Mouse (Mus musculus): ENCODE measurements around the gene Cpne1. TPM values are rescaled to one million over a fixed set of nuclear protein-coding genes. Genes with fewer than 3 reads are reported as not detected.

The Cpne1 gene
- polyA plus RNA-seq, 1 experiment = 51.2 TPM

DNA sequence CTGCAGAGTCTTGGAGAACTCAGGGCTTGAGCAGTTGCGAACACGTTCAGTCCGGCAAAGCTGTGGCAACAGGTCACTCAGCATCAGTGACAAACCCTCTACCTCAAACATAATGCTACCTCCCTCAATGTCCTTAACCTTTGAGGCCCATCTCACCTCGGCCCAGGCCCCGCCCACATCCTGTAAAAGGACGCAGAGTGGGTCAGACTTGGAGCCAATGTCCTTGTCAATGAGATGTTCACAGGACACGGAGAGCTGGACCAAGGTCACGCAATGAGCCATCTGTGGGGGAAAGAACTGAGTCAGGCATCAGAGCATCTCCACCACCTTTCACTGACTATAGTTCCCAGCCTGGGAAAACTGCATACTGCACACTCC, 32.6 kb downstream of the Cpne1 start:
- H3K27ac ChIP-seq (ENCODE audit: insufficient read depth, low read depth, low read length) = no peak overlapping the region
- no peaks in the 10 kb centered on the region for H3K27me3 ChIP-seq (ENCODE audit: control insufficient read depth, insufficient read depth, low read length)
- TF ChIP-seq POLR2A (IDR thresholded peaks at IDR 0.05; ENCODE audit: low read depth, low read length) (no peak), CTCF (IDR thresholded peaks at IDR 0.05; ENCODE audit: extremely low read depth, insufficient read length, insufficient replicate concordance, low read depth, low read length) (no peak)
- H3K4me3 ChIP-seq (ENCODE audit: low read depth, low read length) = no peak overlapping the region
- peaks cover 46% of the 10 kb centered on the region for H3K36me3 ChIP-seq (ENCODE audit: control insufficient read depth, insufficient read depth, low read length)
- no peaks in the 10 kb centered on the region for H3K4me1 ChIP-seq (ENCODE audit: control insufficient read depth, insufficient read depth, insufficient read length, low read length)
- 78% methylated on average over 8 of the region's 8 CpGs for WGBS

DNA sequence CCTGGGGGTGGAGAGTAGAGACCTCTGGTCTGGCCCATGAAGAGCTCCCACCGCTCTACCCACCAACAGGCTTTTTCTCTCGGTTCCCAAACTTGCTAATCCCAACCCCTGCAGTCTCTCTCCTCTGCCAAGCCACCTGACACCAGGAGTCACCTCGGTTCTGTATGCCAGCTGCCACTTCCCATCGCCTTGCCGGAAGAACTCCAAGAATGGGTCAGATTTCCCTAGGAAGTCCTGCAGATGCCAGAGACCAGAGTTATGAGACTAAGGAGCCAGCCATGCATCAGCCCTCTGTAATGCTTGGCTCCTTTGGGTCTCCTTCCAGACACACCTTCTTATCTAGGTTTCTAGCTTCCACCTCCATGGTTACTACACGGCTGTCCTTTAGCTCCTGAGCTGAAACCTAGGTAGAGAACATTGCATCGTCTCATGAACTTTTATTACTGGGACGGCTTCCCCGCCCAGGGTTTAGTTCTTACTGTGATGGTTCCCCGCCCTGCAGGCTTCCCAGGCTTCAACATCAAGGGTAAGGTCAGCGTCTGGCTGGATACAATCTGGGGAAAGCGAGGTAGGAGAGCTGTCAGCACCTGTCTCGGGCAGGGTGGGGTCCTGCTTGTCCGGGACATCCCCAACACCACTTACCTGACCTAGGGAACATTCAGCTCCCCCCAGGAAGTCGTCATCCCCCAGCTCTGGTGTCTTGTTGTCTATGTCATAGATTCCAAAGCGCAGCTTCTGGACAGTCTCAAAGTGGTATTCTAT, 33.2 kb downstream of the Cpne1 start:
- peaks cover 51% of the 10 kb centered on the region for H3K36me3 ChIP-seq (ENCODE audit: control insufficient read depth, insufficient read depth, low read length)
- 83% methylated on average over 16 of the region's 16 CpGs for WGBS
- TF ChIP-seq POLR2A (IDR thresholded peaks at IDR 0.05; ENCODE audit: low read depth, low read length) = no peak
- no peak for TF ChIP-seq CTCF (IDR thresholded peaks at IDR 0.05; ENCODE audit: extremely low read depth, insufficient read length, insufficient replicate concordance, low read depth, low read length)
- H3K4me3 ChIP-seq (ENCODE audit: low read depth, low read length) = no peak overlapping the region
- no peaks in the 10 kb centered on the region for H3K27me3 ChIP-seq (ENCODE audit: control insufficient read depth, insufficient read depth, low read length)
- no peak overlapping the region for H3K27ac ChIP-seq (ENCODE audit: insufficient read depth, low read depth, low read length)
- no peaks in the 10 kb centered on the region for H3K4me1 ChIP-seq (ENCODE audit: control insufficient read depth, insufficient read depth, insufficient read length, low read length)

- H3K4me1 ChIP-seq (ENCODE audit: control insufficient read depth, insufficient read depth, insufficient read length, low read length) = no peaks in the 10 kb centered on the region
- 87% methylated on average over 7 of the region's 7 CpGs for WGBS
- no peak for TF ChIP-seq CTCF (IDR thresholded peaks at IDR 0.05; ENCODE audit: extremely low read depth, insufficient read length, insufficient replicate concordance, low read depth, low read length)
- H3K27ac ChIP-seq (ENCODE audit: insufficient read depth, low read depth, low read length) = no peak overlapping the region
- H3K36me3 ChIP-seq (ENCODE audit: control insufficient read depth, insufficient read depth, low read length) = peaks cover 61% of the 10 kb centered on the region
- no peak overlapping the region for H3K4me3 ChIP-seq (ENCODE audit: low read depth, low read length)
- H3K27me3 ChIP-seq (ENCODE audit: control insufficient read depth, insufficient read depth, low read length) = no peaks in the 10 kb centered on the region
Measured at GRCm38 (mm10) chr2:156077461-156077860, 34.3 kb downstream of the Cpne1 start.

DNA sequence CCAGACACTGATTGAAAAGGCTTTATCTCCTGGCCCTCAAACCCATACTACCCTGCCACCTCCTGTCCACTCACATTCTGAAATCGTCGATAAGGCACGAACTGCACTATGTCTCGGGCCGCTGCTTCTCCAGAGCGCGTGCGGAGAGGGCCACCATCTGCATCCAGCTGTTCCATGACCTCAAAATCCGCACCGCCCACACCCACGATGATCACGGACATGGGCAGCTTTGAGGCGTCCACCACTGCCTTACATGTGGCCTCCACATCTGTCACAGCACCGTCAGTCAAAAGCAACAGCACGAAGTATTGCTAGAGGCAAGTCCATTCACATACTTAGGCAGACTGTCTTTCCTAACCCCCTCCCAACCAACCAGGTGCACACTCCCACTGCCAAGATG, 38.0 kb downstream of the Cpne1 start:
- no peak for TF ChIP-seq POLR2A (IDR thresholded peaks at IDR 0.05; ENCODE audit: low read depth, low read length)
- TF ChIP-seq CTCF (IDR thresholded peaks at IDR 0.05; ENCODE audit: extremely low read depth, insufficient read length, insufficient replicate concordance, low read depth, low read length) = no peak
- Histone ChIP-seq H3K4me1 (ENCODE audit: control insufficient read depth, insufficient read depth, insufficient read length, low read length) (no peaks in the 10 kb centered on the region), H3K27me3 (ENCODE audit: control insufficient read depth, insufficient read depth, low read length) (no peaks in the 10 kb centered on the region), H3K4me3 (ENCODE audit: low read depth, low read length) (no peak overlapping the region), H3K36me3 (ENCODE audit: control insufficient read depth, insufficient read depth, low read length) (peaks cover 64% of the 10 kb centered on the region), H3K27ac (ENCODE audit: insufficient read depth, low read depth, low read length) (no peak overlapping the region)
- 94% methylated on average over 15 of the region's 15 CpGs for WGBS

- TF ChIP-seq POLR2A (IDR thresholded peaks at IDR 0.05; ENCODE audit: low read depth, low read length) = no peak
- no peak for TF ChIP-seq CTCF (IDR thresholded peaks at IDR 0.05; ENCODE audit: extremely low read depth, insufficient read length, insufficient replicate concordance, low read depth, low read length)
- 97% methylated on average over 10 of the region's 10 CpGs for WGBS
- peaks cover 42% of the 10 kb centered on the region for H3K36me3 ChIP-seq (ENCODE audit: control insufficient read depth, insufficient read depth, low read length)
Measured at GRCm38 (mm10) chr2:156071236-156071635, 40.5 kb downstream of the Cpne1 start.

GRCm38 (mm10) chr2:156067916-156068315, 43.8 kb downstream of the Cpne1 start:
- TF ChIP-seq CTCF (IDR thresholded peaks at IDR 0.05; ENCODE audit: extremely low read depth, insufficient read length, insufficient replicate concordance, low read depth, low read length) (no peak), POLR2A (IDR thresholded peaks at IDR 0.05; ENCODE audit: low read depth, low read length) (no peak)
- WGBS = 82% methylated on average over 10 of the region's 10 CpGs
- H3K4me1 ChIP-seq (ENCODE audit: control insufficient read depth, insufficient read depth, insufficient read length, low read length) = peaks cover 6% of the 10 kb centered on the region

More at GRCm38 (mm10) chr2:156071236-156071635, 40.5 kb downstream of the Cpne1 start:
- Histone ChIP-seq H3K4me3 (ENCODE audit: low read depth, low read length) (no peak overlapping the region), H3K27ac (ENCODE audit: insufficient read depth, low read depth, low read length) (no peak overlapping the region), H3K4me1 (ENCODE audit: control insufficient read depth, insufficient read depth, insufficient read length, low read length) (no peaks in the 10 kb centered on the region), H3K27me3 (ENCODE audit: control insufficient read depth, insufficient read depth, low read length) (no peaks in the 10 kb centered on the region)

GRCm38 (mm10) chr2:156066126-156066525, 45.6 kb downstream of the Cpne1 start:
- TF ChIP-seq CTCF (IDR thresholded peaks at IDR 0.05; ENCODE audit: extremely low read depth, insufficient read length, insufficient replicate concordance, low read depth, low read length) = no peak
- TF ChIP-seq POLR2A (IDR thresholded peaks at IDR 0.05; ENCODE audit: low read depth, low read length) = no peak
- WGBS = 33% methylated on average over 10 of the region's 10 CpGs
- peaks cover 1% of the 10 kb centered on the region; the same call in 1 of the 2 replicates for H3K36me3 ChIP-seq (ENCODE audit: control insufficient read depth, insufficient read depth, low read length)
- H3K27ac ChIP-seq (ENCODE audit: insufficient read depth, low read depth, low read length) = no peak overlapping the region
- peaks cover 6% of the 10 kb centered on the region for H3K4me1 ChIP-seq (ENCODE audit: control insufficient read depth, insufficient read depth, insufficient read length, low read length)
- peak overlapping the region; percentile 81 for H3K4me3 ChIP-seq (ENCODE audit: low read depth, low read length)
- H3K27me3 ChIP-seq (ENCODE audit: control insufficient read depth, insufficient read depth, low read length) = no peaks in the 10 kb centered on the region; the same call in 1 of the 2 replicates

More at GRCm38 (mm10) chr2:156067916-156068315, 43.8 kb downstream of the Cpne1 start:
- Histone ChIP-seq H3K4me3 (ENCODE audit: low read depth, low read length) (no peak overlapping the region), H3K36me3 (ENCODE audit: control insufficient read depth, insufficient read depth, low read length) (peaks cover 13% of the 10 kb centered on the region), H3K27me3 (ENCODE audit: control insufficient read depth, insufficient read depth, low read length) (no peaks in the 10 kb centered on the region; the same call in 1 of the 2 replicates), H3K27ac (ENCODE audit: insufficient read depth, low read depth, low read length) (no peak overlapping the region)

All from small intestine, adult 2 months (tissue).